Mouse (Mus musculus) CD4-positive, CD25-positive, alpha-beta regulatory T cell, adult 2 months (primary cell): ENCODE measurements around the gene Fcgr3.

Experiments
- DNase-seq: peaks from one replicate; pipeline ENCODE4 v3.0.0-alpha.2; 2012; ENCODE audit warnings: low read depth, low spot score

Gene Fcgr3

GRCm38 (mm10) chr1:171050774-171051173 lies 14.0 kb downstream of the Fcgr3 start:
- DNase-seq = no peak

- DNase-seq = no peak
These were observed 15.5 kb downstream of the Fcgr3 start for GRCm38 (mm10) chr1:171049263-171049662.

GRCm38 (mm10) chr1:171046501-171046900 lies 18.2 kb downstream of the Fcgr3 start:
- DNase-seq = no peak

- no peak for DNase-seq
These were observed 19.7 kb downstream of the Fcgr3 start for GRCm38 (mm10) chr1:171045079-171045465.

GRCm38 (mm10) chr1:171044365-171045078 lies 20.2 kb downstream of the Fcgr3 start:
- peak; percentile 94 for DNase-seq

GRCm38 (mm10) chr1:171043594-171044153 lies 21.1 kb downstream of the Fcgr3 start:
- peak; percentile 36 for DNase-seq

- no peak for DNase-seq
These were observed 24.9 kb downstream of the Fcgr3 start for GRCm38 (mm10) chr1:171039880-171040279.

- no peak for DNase-seq
These were observed 25.6 kb downstream of the Fcgr3 start for GRCm38 (mm10) chr1:171039135-171039534.

GRCm38 (mm10) chr1:171037861-171038721 lies 26.6 kb downstream of the Fcgr3 start:
- DNase-seq = peak; percentile 93

- peak; percentile 86 for DNase-seq
These were observed 28.0 kb downstream of the Fcgr3 start for GRCm38 (mm10) chr1:171036550-171037324.

GRCm38 (mm10) chr1:171035611-171036010 lies 29.1 kb downstream of the Fcgr3 start:
- DNase-seq = peak; percentile 36

- peak; percentile 69 for DNase-seq
These were observed 30.5 kb downstream of the Fcgr3 start for GRCm38 (mm10) chr1:171034201-171034600.

GRCm38 (mm10) chr1:171033756-171034155 lies 31.0 kb downstream of the Fcgr3 start:
- peak; percentile 88 for DNase-seq

- DNase-seq = peak; percentile 47
These were observed 31.5 kb downstream of the Fcgr3 start for GRCm38 (mm10) chr1:171033196-171033595.

- DNase-seq = no peak
These were observed 32.0 kb downstream of the Fcgr3 start for GRCm38 (mm10) chr1:171032691-171033090.

- no peak for DNase-seq
These were observed 33.0 kb downstream of the Fcgr3 start for GRCm38 (mm10) chr1:171031752-171032151.

GRCm38 (mm10) chr1:171019311-171019950 lies 45.3 kb downstream of the Fcgr3 start:
- DNase-seq = no peak

- DNase-seq = no peak
These were observed 46.0 kb downstream of the Fcgr3 start, which contains the start of gene Fcgr4 for GRCm38 (mm10) chr1:171018737-171019136. TSS of gene Fcgr4 (plus strand) at chr1:171018920.

GRCm38 (mm10) chr1:171017468-171018158 lies 47.1 kb downstream of the Fcgr3 start:
- DNase-seq = no peak

- DNase-seq = no peak
These were observed 47.9 kb downstream of the Fcgr3 start for GRCm38 (mm10) chr1:171016676-171017356.
